8 mouse cellular contexts compared by ENCODE assay signal in the genomic region with DNA sequence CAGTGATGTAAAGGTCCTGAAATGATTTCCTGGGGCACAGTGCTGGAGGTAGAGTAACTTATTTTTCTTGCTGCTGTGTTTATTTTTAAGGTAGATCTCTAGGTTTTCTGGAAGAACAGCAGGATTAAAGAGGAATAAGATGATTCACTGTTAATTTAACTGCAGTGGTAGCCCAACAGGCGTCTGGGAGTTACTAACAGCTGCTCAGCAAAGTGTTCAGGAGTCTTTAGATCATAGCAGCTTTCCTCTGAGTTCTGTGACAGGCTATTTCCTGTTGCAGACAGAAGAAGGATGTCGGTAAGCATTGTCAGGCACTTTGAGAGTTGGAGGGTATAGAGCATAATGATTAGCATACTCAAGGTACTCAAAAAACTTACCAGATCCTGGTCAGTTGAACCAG. TPM values are rescaled to one million over a fixed set of nuclear protein-coding genes. Genes with fewer than 3 reads are reported as not detected.
A peak's percentile ranks its signal among the peaks of the same experiment; 100 is the strongest.
DNase-seq lines count a peak whose midpoint lies in the region; ATAC-seq lines count a peak whose summit lies in the region.

No protein-coding gene starts in this region.

- DNase-seq in kidney, postnatal 36 days = no peak
- peak; percentile 36 for DNase-seq in embryo, embryonic 11 days
- peak; percentile 84 for DNase-seq in midbrain, embryonic 11.5 days (ENCODE audit: low spot score, missing footprints)
- no peak for DNase-seq in frontal cortex, postnatal 10 days (ENCODE audit: low spot score in 2 of 2)
- no peak for DNase-seq in spleen, postnatal 14 days (ENCODE audit: low spot score in 2 of 2)
- no peak for DNase-seq in layer of hippocampus, adult 9-10 months (ENCODE audit: low spot score)

- H3K4me2 ChIP-seq in kidney, embryonic 16.5 days (replicated peaks; ENCODE audit: low read depth, low read length) = peak overlapping the region; percentile 66
- peak overlapping the region; percentile 79 for H3K4me2 ChIP-seq in hindbrain, embryonic 16.5 days (ENCODE audit: low read length)
- H3K4me2 ChIP-seq in midbrain, embryonic 11.5 days = peak overlapping the region; percentile 80

- no peaks in the 10 kb centered on the region for H3K36me3 ChIP-seq in kidney, embryonic 16.5 days (ENCODE audit: insufficient read depth, low read length)
- H3K36me3 ChIP-seq in hindbrain, embryonic 16.5 days (ENCODE audit: control insufficient read depth, insufficient read depth, low read length) = no peaks in the 10 kb centered on the region
- H3K36me3 ChIP-seq in midbrain, embryonic 11.5 days (ENCODE audit: control insufficient read depth, insufficient read depth, low read length) = no peaks in the 10 kb centered on the region

- peak overlapping the region; percentile 94 for H3K4me3 ChIP-seq in kidney, embryonic 16.5 days (ENCODE audit: low read length)
- H3K4me3 ChIP-seq in hindbrain, embryonic 16.5 days (ENCODE audit: low read length) = peak overlapping the region; percentile 94
- peak overlapping the region; percentile 86 for H3K4me3 ChIP-seq in midbrain, embryonic 11.5 days (ENCODE audit: low read depth, low read length)

- peaks cover 31% of the 10 kb centered on the region for H3K4me1 ChIP-seq in kidney, embryonic 16.5 days (ENCODE audit: insufficient read depth, low read length)
- peaks cover 13% of the 10 kb centered on the region for H3K4me1 ChIP-seq in hindbrain, embryonic 16.5 days (ENCODE audit: control insufficient read depth, insufficient read depth, low read depth, low read length)
- peaks cover 16% of the 10 kb centered on the region for H3K4me1 ChIP-seq in midbrain, embryonic 11.5 days (ENCODE audit: control insufficient read depth, insufficient read depth, low read length)

- no peaks in the 10 kb centered on the region for H3K27me3 ChIP-seq in kidney, embryonic 16.5 days (ENCODE audit: insufficient read depth, low read length)
- no peaks in the 10 kb centered on the region for H3K27me3 ChIP-seq in hindbrain, embryonic 16.5 days (replicated peaks; ENCODE audit: control insufficient read depth, insufficient read depth, low read length)
- H3K27me3 ChIP-seq in midbrain, embryonic 11.5 days (ENCODE audit: control insufficient read depth, insufficient read depth, low read length) = no peaks in the 10 kb centered on the region; the same call in 1 of the 2 replicates

- H3K9ac ChIP-seq in kidney, embryonic 16.5 days (replicated peaks; ENCODE audit: low read length) = peak overlapping the region; percentile 95
- H3K9ac ChIP-seq in hindbrain, embryonic 16.5 days (ENCODE audit: low read depth, low read length) = peak overlapping the region; percentile 93
- peak overlapping the region; percentile 91 for H3K9ac ChIP-seq in midbrain, embryonic 11.5 days (ENCODE audit: low read length)

- H3K9me3 ChIP-seq in kidney, embryonic 16.5 days (ENCODE audit: low read length) = no peaks in the 10 kb centered on the region
- no peaks in the 10 kb centered on the region for H3K9me3 ChIP-seq in hindbrain, embryonic 16.5 days (ENCODE audit: control insufficient read depth, low read length)
- no peaks in the 10 kb centered on the region for H3K9me3 ChIP-seq in midbrain, embryonic 11.5 days (ENCODE audit: control insufficient read depth, low read length)

- ATAC-seq in kidney, embryonic 16.5 days (ENCODE audit: low FRiP score, low TSS enrichment) = no peak
- no peak for ATAC-seq in hindbrain, embryonic 16.5 days
- no peak for ATAC-seq in midbrain, embryonic 11.5 days (ENCODE audit: low FRiP score)

- H3K27ac ChIP-seq in kidney, embryonic 16.5 days (ENCODE audit: low read length) = peak overlapping the region; percentile 35; the same call in 1 of the 2 replicates
- no peak overlapping the region for H3K27ac ChIP-seq in hindbrain, embryonic 16.5 days (ENCODE audit: low read depth, low read length)
- no peak overlapping the region for H3K27ac ChIP-seq in midbrain, embryonic 11.5 days (ENCODE audit: low read depth, low read length)

- WGBS in kidney, embryonic 16.5 days = 0% methylated on average over 2 of the region's 2 CpGs
- 0% methylated on average over 2 of the region's 2 CpGs for WGBS in hindbrain, embryonic 16.5 days
- 4% methylated on average over 2 of the region's 2 CpGs for WGBS in midbrain, embryonic 11.5 days

RNA-seq across cellular contexts. Expression of gene Stim2, which starts 1.5 kb away (rescaled TPM):
- polyA plus RNA-seq in kidney, embryonic 16.5 days (2015; fragmentation: Nextera tagmentation; extraction: Ambion mirVana) = 18.0 and 19.6 TPM in 2 replicates
- polyA plus RNA-seq in hindbrain, embryonic 16.5 days (2015; fragmentation: Nextera tagmentation; extraction: Ambion mirVana) = 23.0 and 26.8 TPM in 2 replicates
- 23.1 and 24.0 TPM in 2 replicates for polyA plus RNA-seq in midbrain, embryonic 11.5 days (2014; fragmentation: Nextera tagmentation; extraction: Ambion mirVana)

Comparison
In these comparisons a context has a peak if more than half of its experiments do, and no peak if none do; other contexts are left out.
1. DNase-seq: peak in embryo, embryonic 11 days (single experiment) and midbrain, embryonic 11.5 days (single experiment); none in kidney, postnatal 36 days (0 of 2), frontal cortex, postnatal 10 days (0 of 2), spleen, postnatal 14 days (0 of 2) and layer of hippocampus, adult 9-10 months (single experiment).
2. Peak in every context shown above with its lines, with median percentiles within 50 percentile points of each other: H3K4me2 ChIP-seq, H3K4me3 ChIP-seq and H3K9ac ChIP-seq.